Mouse (Mus musculus): Measurements from ENCODE around the gene Fbxw10.
A peak's percentile ranks its signal among the peaks of the same experiment; 100 is the strongest.

Gene Fbxw10

GRCm38 (mm10) chr11:62846961-62847654, at the start of gene Fbxw10:
Gene Fbxw10, plus strand, starts transcription at chr11:62847069.
- no peak for DNase-seq (ENCODE audit: low read depth)

- DNase-seq (ENCODE audit: low read depth): no peak
Measured at GRCm38 (mm10) chr11:62804119-62804518, 42.8 kb upstream of the Fbxw10 start.

- no peak for DNase-seq (ENCODE audit: low read depth)
Measured at GRCm38 (mm10) chr11:62807965-62808364, 38.9 kb upstream of the Fbxw10 start.

GRCm38 (mm10) chr11:62809201-62809600, 37.7 kb upstream of the Fbxw10 start:
- DNase-seq (ENCODE audit: low read depth): no peak

GRCm38 (mm10) chr11:62812268-62812667, 34.6 kb upstream of the Fbxw10 start:
- DNase-seq (ENCODE audit: low read depth): no peak

- DNase-seq (ENCODE audit: low read depth): no peak
Measured at GRCm38 (mm10) chr11:62813497-62813896, 33.4 kb upstream of the Fbxw10 start.

- DNase-seq (ENCODE audit: low read depth): no peak
Measured at GRCm38 (mm10) chr11:62813970-62814624, 32.8 kb upstream of the Fbxw10 start.

- no peak for DNase-seq (ENCODE audit: low read depth)
Measured at GRCm38 (mm10) chr11:62814625-62815024, 32.2 kb upstream of the Fbxw10 start.

GRCm38 (mm10) chr11:62815438-62815837, 31.4 kb upstream of the Fbxw10 start:
- no peak for DNase-seq (ENCODE audit: low read depth)

- no peak for DNase-seq (ENCODE audit: low read depth)
Measured at GRCm38 (mm10) chr11:62816591-62816990, 30.3 kb upstream of the Fbxw10 start.

- DNase-seq (ENCODE audit: low read depth): no peak
Measured at GRCm38 (mm10) chr11:62819059-62819686, 27.7 kb upstream of the Fbxw10 start.

GRCm38 (mm10) chr11:62820059-62820541, 26.8 kb upstream of the Fbxw10 start, which contains the start of gene Trim16:
Gene Trim16, plus strand, starts transcription at chr11:62820231.
- peak; percentile 51 for DNase-seq (ENCODE audit: low read depth)

GRCm38 (mm10) chr11:62820661-62821437, 26.0 kb upstream of the Fbxw10 start:
- no peak for DNase-seq (ENCODE audit: low read depth)

- DNase-seq (ENCODE audit: low read depth): no peak
Measured at GRCm38 (mm10) chr11:62821893-62822292, 25.0 kb upstream of the Fbxw10 start.

- no peak for DNase-seq (ENCODE audit: low read depth)
Measured at GRCm38 (mm10) chr11:62824211-62824610, 22.7 kb upstream of the Fbxw10 start.

- no peak for DNase-seq (ENCODE audit: low read depth)
Measured at GRCm38 (mm10) chr11:62825222-62826105, 21.4 kb upstream of the Fbxw10 start.

- no peak for DNase-seq (ENCODE audit: low read depth)
Measured at GRCm38 (mm10) chr11:62826106-62826733, 20.6 kb upstream of the Fbxw10 start.

GRCm38 (mm10) chr11:62827135-62827534, 19.7 kb upstream of the Fbxw10 start:
- DNase-seq (ENCODE audit: low read depth): no peak

- no peak for DNase-seq (ENCODE audit: low read depth)
Measured at GRCm38 (mm10) chr11:62827911-62828310, 19.0 kb upstream of the Fbxw10 start.

- DNase-seq (ENCODE audit: low read depth): no peak
Measured at GRCm38 (mm10) chr11:62830387-62830786, 16.5 kb upstream of the Fbxw10 start.

- no peak for DNase-seq (ENCODE audit: low read depth)
Measured at GRCm38 (mm10) chr11:62831906-62832305, 15.0 kb upstream of the Fbxw10 start.
